Mouse (Mus musculus) heart, embryonic 15.5 days (tissue): ENCODE results near the gene Hspbp1. TPM values are rescaled to one million over a fixed set of nuclear protein-coding genes. Genes with fewer than 3 reads are reported as not detected.
A peak's percentile ranks its signal among the peaks of the same experiment; 100 is the strongest.

ENCODE experiments used
- ATAC-seq: fragments of 200-750 bp; cut with Nextera tagmentation; replicated peaks from 2 replicates; pipeline ENCODE4 v1.8.0; 2017; ENCODE audit warnings: low read depth, moderate TSS enrichment; ENCODE audit not compliant: insufficient number of reproducible peaks, insufficient read depth, low FRiP score
- H3K27ac ChIP-seq: fragments of 300-500 bp; sonication (generic); 2 replicates; pipeline ENCODE4 v1.5.1; 2015; ENCODE audit warnings: mild to moderate bottlenecking, inconsistent platforms
- H3K27me3 ChIP-seq: fragments of 300-500 bp; sonication (generic); 2 replicates; pipeline ENCODE4 v1.6.1; 2015; ENCODE audit warnings: inconsistent platforms
- H3K36me3 ChIP-seq: fragments of 300-500 bp; sonication (generic); 2 replicates; pipeline ENCODE4 v1.6.1; 2015; ENCODE audit warnings: mild to moderate bottlenecking, inconsistent platforms
- H3K4me1 ChIP-seq: fragments of 300-500 bp; sonication (generic); replicated peaks from 2 replicates; pipeline ENCODE4 v1.6.1; 2015; ENCODE audit warnings: inconsistent platforms
- H3K4me2 ChIP-seq: fragments of 300-500 bp; sonication (generic); 2 replicates; pipeline ENCODE4 v1.6.1; 2015; ENCODE audit warnings: inconsistent platforms, mild to moderate bottlenecking, moderate library complexity
- H3K4me3 ChIP-seq: fragments of 300-500 bp; sonication (generic); 2 replicates; pipeline ENCODE4 v1.5.1; 2015; ENCODE audit warnings: mild to moderate bottlenecking, inconsistent platforms
- H3K9ac ChIP-seq: fragments of 300-500 bp; sonication (generic); 2 replicates; pipeline ENCODE4 v1.6.1; 2015; ENCODE audit warnings: mild to moderate bottlenecking, inconsistent platforms
- H3K9me3 ChIP-seq: fragments of 300-500 bp; sonication (generic); replicated peaks from 2 replicates; pipeline ENCODE4 v1.6.1; 2016; ENCODE audit warnings: inconsistent platforms
- WGBS: fragments of 180-500 bp; shearing (Covaris S2); methylation state at CpG from one replicate; pipeline ENCODE4 v1.1.7; 2015; ENCODE audit warnings: mixed read lengths; 5-methylcytosine and 5-hydroxymethylcytosine counted together
- polyA plus RNA-seq: library from polyadenylated mRNA; unstranded; fragments of >200 nt; fragmentation: Nextera tagmentation; extraction: Ambion mirVana; gene quantifications from 2 replicates; pipeline ENCODE4 v1.2.1, GENCODE M21; 2015

Hspbp1 gene
- polyA plus RNA-seq: 71.7 and 81.2 TPM in 2 replicates

DNA sequence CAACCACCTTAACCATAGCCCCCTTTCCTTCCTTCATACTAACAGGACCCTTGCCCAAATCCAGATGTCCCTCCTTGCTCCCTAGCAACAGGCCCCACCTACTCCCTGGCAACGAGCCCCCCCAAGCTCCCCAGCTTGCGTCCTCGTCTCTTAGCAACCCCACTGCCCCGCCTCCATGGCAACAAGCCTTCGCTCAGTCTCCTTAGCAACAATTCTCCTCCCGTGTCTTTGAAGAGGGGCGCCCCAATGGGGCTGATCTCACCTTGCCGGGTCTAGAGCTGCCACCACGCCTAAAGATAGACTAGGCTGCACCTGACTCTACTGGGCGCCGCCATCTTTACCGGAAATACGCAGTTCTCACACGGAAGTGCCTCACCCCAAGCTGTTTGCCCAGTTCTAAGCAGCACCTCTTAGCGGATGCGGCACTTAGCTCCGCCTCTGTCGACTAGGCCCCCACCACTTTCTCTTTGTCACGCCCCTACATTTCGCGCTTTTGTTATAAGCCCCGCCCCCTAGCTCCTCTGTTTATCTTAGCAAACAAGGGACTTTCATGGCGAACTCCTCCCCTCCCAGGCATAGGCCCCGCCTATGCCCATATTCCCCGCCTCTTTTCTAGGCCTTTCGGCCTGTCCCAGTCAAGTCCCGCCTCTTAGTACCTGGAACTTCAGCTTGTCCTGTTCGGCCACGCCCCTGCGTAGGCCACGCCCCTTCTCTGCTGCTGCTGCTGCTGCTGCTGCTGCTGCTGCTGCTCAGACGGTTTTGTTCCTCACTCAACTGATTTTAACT lies at the start of gene Hspbp1:
Gene Hspbp1, minus strand, starts transcription at position 437 of the 786 bp plus-strand sequence.
- Histone ChIP-seq H3K9me3 (no peaks in the 10 kb centered on the region), H3K9ac (peak within 1 kb of the TSS; percentile 57), H3K4me2 (peak within 1 kb of the TSS; percentile 90), H3K36me3 (peaks cover 24% of the 10 kb centered on the region), H3K4me1 (peaks cover 7% of the 10 kb centered on the region), H3K4me3 (peak within 1 kb of the TSS; percentile 83), H3K27me3 (no peaks in the 10 kb centered on the region), H3K27ac (peak within 1 kb of the TSS; percentile 79)
- peak; percentile 95 for ATAC-seq
- under 1% methylated on average over 32 of the region's 32 CpGs for WGBS

DNA sequence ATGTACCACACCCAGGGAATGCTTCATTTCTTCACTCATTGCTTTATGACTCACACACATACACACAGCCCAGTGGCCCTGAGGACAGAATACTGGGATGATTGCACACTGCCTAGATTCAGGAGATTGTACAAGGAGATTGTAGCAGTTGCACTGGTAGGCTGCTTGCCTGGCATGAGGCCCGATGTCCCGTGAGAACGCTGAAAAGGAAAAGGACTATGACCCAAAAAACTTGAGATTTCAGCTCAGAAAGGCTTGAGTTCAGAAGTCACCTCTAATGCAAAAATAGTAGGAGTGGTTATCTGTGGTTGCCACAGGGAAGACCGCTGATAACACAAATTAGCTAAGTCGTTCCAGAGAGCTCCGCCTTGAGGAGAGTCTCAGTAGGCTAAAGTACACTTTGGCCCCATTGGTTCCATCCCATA lies 48.1 kb upstream of the Hspbp1 start:
- H3K4me2 ChIP-seq: no peak overlapping the region
- H3K27ac ChIP-seq: no peak overlapping the region
- no peak for ATAC-seq
- no peaks in the 10 kb centered on the region for H3K4me1 ChIP-seq
- WGBS: 47% methylated on average over 6 of the region's 6 CpGs
- no peaks in the 10 kb centered on the region for H3K9me3 ChIP-seq
- H3K9ac ChIP-seq: no peak overlapping the region
- no peaks in the 10 kb centered on the region for H3K27me3 ChIP-seq
- H3K36me3 ChIP-seq: no peaks in the 10 kb centered on the region
- H3K4me3 ChIP-seq: no peak overlapping the region

DNA sequence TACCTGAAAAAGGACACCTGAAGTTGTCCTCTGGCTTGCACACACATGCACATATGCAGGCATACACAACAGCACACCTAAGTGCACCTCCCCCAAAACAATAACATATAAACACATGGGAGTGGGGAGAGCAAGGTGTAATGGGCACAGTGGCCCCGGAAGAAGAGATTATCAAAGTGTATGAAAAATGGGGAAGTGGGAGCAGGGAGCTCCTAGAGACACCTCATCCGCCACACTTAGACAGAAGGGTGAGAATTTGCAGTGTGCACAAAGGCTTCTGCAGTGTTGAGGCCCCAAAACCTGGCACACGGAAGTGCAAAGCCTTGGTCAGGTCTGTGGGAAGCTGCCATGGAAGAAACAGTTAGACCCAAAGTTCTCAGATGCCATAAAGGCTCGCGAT lies 46.2 kb upstream of the Hspbp1 start:
- 73% methylated on average over 5 of the region's 5 CpGs for WGBS

DNA sequence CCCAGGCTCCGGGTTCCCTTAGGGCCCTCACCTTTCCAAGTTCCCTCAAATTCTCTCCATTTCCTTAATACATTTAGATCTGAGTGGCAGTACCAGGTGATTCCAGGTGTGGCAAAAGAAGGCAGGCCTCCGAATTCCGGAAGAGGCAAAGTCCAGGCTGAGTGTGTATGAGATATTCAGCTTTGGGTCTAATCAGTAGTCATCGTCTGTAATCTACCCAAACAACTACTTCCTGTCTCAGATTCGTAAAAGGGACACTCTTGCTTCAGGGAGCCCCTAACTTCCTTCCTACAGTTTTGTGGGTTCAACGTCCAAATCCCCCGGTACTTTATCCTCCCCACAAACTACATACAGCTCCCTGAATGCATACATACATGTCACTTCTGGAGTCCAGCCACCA lies 40.3 kb upstream of the Hspbp1 start, which contains the start of gene Tmem150b:
Gene Tmem150b, minus strand, starts transcription at position 81 of the 400 bp plus-strand sequence.
- Histone ChIP-seq H3K9ac (no peak within 1 kb of the TSS), H3K4me2 (peak within 1 kb of the TSS; percentile 56; the same call in 1 of the 2 replicates), H3K4me3 (no peak within 1 kb of the TSS), H3K27ac (no peak within 1 kb of the TSS), H3K4me1 (no peaks in the 10 kb centered on the region), H3K36me3 (no peaks in the 10 kb centered on the region), H3K9me3 (no peaks in the 10 kb centered on the region), H3K27me3 (no peaks in the 10 kb centered on the region)
- 54% methylated on average over 7 of the region's 7 CpGs for WGBS
- no peak for ATAC-seq

More for the DNA sequence above, 46.2 kb upstream of the Hspbp1 start:
- no peak overlapping the region for H3K9ac ChIP-seq
- H3K4me3 ChIP-seq: no peak overlapping the region
- no peak for ATAC-seq
- no peaks in the 10 kb centered on the region for H3K9me3 ChIP-seq
- no peaks in the 10 kb centered on the region for H3K36me3 ChIP-seq
- H3K27ac ChIP-seq: no peak overlapping the region
- H3K4me2 ChIP-seq: no peak overlapping the region
- H3K27me3 ChIP-seq: no peaks in the 10 kb centered on the region
- no peaks in the 10 kb centered on the region for H3K4me1 ChIP-seq

DNA sequence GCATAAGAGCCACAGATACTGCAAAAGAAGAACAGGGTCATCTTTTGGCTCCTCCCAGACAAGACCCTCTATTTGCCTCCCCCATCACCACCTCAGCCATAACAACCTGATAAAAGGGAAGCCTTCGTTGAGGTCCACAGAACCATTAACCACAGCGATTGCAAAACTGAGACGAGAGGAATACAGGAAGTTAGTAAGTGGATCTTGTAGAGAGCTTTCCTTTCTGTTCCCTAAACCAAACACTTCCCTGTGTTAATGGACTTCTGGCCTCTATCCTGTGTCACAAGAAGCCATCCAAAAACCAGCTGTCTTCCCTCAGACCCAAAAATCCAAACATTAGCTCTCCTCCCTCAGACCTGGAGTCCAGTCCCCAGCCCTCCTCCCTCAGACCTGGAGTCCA lies 39.5 kb upstream of the Hspbp1 start:
- Histone ChIP-seq H3K4me1 (no peaks in the 10 kb centered on the region), H3K4me3 (no peak overlapping the region)
- WGBS: 51% methylated on average over 3 of the region's 3 CpGs

DNA sequence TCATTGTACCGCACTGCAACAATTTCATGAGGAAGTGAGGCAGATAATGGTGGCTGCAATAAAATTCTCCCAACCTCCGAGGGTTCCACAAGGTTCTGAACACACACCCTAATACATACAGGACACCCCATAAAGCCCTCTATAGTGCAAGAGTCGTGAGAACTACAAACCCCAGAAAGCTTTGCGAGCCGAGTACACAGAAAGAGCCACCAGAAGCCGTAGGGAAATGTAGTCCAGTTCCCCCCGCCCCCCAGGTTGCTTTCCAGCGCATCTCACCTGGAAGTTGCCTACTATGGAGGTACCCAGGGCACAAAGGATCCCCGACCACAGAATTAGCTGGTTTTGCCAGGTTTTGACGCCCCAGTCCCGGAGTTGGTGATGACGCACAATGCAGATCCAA lies 38.6 kb upstream of the Hspbp1 start:
- Histone ChIP-seq H3K36me3 (no peaks in the 10 kb centered on the region), H3K27ac (no peak overlapping the region), H3K4me1 (no peaks in the 10 kb centered on the region), H3K27me3 (no peaks in the 10 kb centered on the region), H3K9me3 (no peaks in the 10 kb centered on the region), H3K9ac (no peak overlapping the region), H3K4me2 (peak overlapping the region; percentile 56), H3K4me3 (peak overlapping the region; percentile 28)
- ATAC-seq: no peak
- 35% methylated on average over 12 of the region's 12 CpGs for WGBS

More for the DNA sequence above, 39.5 kb upstream of the Hspbp1 start:
- no peaks in the 10 kb centered on the region for H3K36me3 ChIP-seq
- no peaks in the 10 kb centered on the region for H3K27me3 ChIP-seq
- no peaks in the 10 kb centered on the region for H3K9me3 ChIP-seq
- H3K27ac ChIP-seq: no peak overlapping the region
- no peak overlapping the region for H3K4me2 ChIP-seq
- no peak for ATAC-seq
- no peak overlapping the region for H3K9ac ChIP-seq

DNA sequence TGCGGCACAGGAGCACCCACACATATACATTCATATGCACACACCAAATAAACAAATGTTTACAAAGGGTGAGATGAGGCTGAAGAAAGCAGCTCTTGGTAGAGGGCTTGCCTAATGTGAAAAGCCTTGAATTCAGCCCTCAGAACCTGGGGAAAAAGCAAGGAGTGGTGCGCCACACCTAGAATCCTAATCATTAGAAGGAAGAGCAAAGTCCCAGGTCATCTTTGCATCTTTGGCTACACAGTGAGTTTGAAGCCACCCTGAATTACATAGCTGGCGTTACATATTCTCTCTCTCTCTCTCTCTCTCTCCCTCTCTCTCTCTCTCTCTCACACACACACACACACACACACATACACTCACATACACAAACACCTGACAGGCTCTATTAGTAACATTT lies 34.4 kb upstream of the Hspbp1 start:
- Histone ChIP-seq H3K4me1 (no peaks in the 10 kb centered on the region), H3K27me3 (no peaks in the 10 kb centered on the region), H3K9me3 (no peaks in the 10 kb centered on the region), H3K9ac (no peak overlapping the region), H3K27ac (no peak overlapping the region), H3K4me2 (no peak overlapping the region), H3K36me3 (no peaks in the 10 kb centered on the region), H3K4me3 (no peak overlapping the region)
- ATAC-seq: no peak
- 93% methylated on average over 3 of the region's 3 CpGs for WGBS

DNA sequence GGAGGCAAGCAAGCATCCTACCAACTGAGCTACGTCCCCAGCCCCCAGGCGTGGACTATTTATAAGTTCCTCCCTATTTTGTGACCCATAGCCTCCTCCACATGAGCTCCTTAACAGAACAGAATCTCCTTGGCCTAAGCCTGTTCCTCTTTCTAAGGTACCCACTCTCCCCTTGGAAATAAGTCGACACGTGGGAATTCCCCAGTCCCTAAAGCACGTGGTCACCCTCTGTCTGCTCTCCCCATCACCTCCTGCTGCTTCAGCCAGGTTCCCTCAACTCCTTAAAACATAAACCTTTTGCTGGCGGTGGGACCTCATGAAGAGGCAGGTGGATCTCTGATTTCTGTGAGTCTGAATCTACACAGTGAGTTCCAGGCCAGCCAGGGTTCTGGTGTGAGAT lies 32.1 kb upstream of the Hspbp1 start:
- WGBS: 56% methylated on average over 6 of the region's 6 CpGs
- Histone ChIP-seq H3K27ac (no peak overlapping the region), H3K36me3 (no peaks in the 10 kb centered on the region), H3K4me1 (no peaks in the 10 kb centered on the region), H3K4me2 (no peak overlapping the region), H3K9me3 (no peaks in the 10 kb centered on the region), H3K9ac (no peak overlapping the region), H3K27me3 (no peaks in the 10 kb centered on the region), H3K4me3 (no peak overlapping the region)
- ATAC-seq: no peak

DNA sequence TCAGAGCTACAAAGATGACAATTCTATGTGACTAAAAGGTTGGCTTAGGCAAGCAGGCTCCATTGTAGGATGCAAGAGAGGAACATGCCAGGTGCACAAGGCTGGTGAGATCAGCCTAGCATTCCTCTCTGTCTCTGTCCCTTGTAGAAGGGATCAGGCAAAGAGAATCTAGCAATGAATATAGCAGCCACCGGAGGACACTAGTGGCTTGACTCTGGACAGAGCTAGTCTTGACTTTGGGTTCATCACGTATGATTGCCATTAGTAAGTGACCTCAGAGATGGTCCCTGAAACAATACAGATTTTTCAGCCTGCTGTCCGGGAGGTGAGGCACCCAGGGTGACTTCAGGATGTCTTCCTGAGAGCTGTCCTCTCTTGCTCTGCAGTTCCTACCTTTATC lies 27.7 kb upstream of the Hspbp1 start:
- peaks cover 25% of the 10 kb centered on the region; the same call in 1 of the 2 replicates for H3K36me3 ChIP-seq
- WGBS: 71% methylated on average over 3 of the region's 3 CpGs
- no peaks in the 10 kb centered on the region for H3K9me3 ChIP-seq
- no peak overlapping the region for H3K4me2 ChIP-seq
- no peak overlapping the region for H3K27ac ChIP-seq
- no peaks in the 10 kb centered on the region for H3K4me1 ChIP-seq
- ATAC-seq: no peak
- no peaks in the 10 kb centered on the region for H3K27me3 ChIP-seq
- no peak overlapping the region for H3K9ac ChIP-seq
- H3K4me3 ChIP-seq: no peak overlapping the region

DNA sequence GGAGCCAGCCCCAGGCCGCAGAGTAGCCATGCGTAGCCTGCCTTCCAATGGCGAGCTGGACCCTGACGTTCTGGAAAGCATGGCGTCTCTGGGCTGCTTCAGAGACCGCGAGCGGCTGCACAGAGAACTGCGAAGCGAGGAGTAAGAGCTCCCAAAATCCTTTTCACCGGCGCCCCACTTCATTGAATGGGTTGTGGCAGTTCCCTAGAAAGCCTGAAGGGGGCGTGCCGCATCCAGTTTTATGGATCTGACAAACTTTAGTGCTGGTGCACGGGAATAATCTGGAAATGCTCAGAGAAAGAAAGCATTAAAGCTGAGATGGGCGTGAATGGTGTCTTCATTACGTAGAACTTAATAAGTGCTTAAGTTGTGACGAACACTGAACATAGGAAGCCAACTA lies 20.2 kb upstream of the Hspbp1 start:
- WGBS: 49% methylated on average over 18 of the region's 18 CpGs
- no peaks in the 10 kb centered on the region for H3K4me1 ChIP-seq
- no peak overlapping the region for H3K9ac ChIP-seq
- H3K4me3 ChIP-seq: no peak overlapping the region
- H3K4me2 ChIP-seq: no peak overlapping the region
- ATAC-seq: no peak
- H3K27ac ChIP-seq: no peak overlapping the region
- H3K36me3 ChIP-seq: peaks cover 40% of the 10 kb centered on the region; the same call in 1 of the 2 replicates
- no peaks in the 10 kb centered on the region for H3K9me3 ChIP-seq
- no peaks in the 10 kb centered on the region for H3K27me3 ChIP-seq

DNA sequence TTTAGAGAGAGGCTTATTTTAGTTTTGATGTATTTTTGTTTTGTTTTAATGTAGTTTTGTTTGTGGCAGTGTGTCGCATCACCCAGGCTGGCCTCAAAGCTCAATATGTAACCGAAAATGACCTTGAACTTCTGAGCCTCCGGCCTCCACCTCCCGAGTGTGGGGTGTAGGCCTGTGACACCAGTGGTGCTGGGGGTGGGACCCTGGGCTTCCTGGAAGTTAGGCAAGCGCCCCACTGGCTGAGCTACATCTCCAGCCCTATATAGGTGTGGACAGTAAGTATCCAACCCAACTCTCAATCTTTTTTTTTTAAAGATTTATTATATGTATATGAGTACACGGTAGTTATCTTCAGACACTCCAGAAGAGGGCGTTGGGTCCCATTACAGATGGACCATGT lies 18.3 kb upstream of the Hspbp1 start:
- H3K27me3 ChIP-seq: no peaks in the 10 kb centered on the region
- H3K4me2 ChIP-seq: no peak overlapping the region
- H3K9ac ChIP-seq: no peak overlapping the region
- no peaks in the 10 kb centered on the region for H3K9me3 ChIP-seq
- H3K36me3 ChIP-seq: peaks cover 31% of the 10 kb centered on the region; the same call in 1 of the 2 replicates
- no peak overlapping the region for H3K27ac ChIP-seq
- 92% methylated on average over 7 of the region's 7 CpGs for WGBS
- H3K4me3 ChIP-seq: no peak overlapping the region
- no peak for ATAC-seq
- no peaks in the 10 kb centered on the region for H3K4me1 ChIP-seq

DNA sequence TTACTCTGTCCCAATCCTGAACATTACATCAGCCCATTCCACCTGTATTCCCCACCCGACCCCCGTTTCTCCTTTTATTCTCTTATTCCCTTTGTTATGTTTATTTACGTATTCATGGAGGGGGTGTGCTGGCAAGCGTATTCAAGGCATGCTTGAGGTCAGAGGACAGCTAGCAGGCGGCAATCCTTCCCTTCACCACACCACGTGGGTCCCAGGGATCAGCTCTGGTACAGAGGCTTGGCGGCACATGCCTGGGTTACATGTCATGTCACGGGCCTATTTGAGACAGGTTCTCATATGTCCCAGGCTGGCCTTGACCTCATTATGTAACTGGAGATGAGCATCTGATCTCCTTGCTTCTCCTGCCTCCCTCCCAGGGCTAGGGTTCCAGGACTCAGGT lies 17.5 kb upstream of the Hspbp1 start:
- Histone ChIP-seq H3K4me3 (no peak overlapping the region), H3K9ac (no peak overlapping the region), H3K4me2 (no peak overlapping the region), H3K27me3 (no peaks in the 10 kb centered on the region), H3K27ac (no peak overlapping the region), H3K4me1 (no peaks in the 10 kb centered on the region), H3K36me3 (peaks cover 26% of the 10 kb centered on the region; the same call in 1 of the 2 replicates), H3K9me3 (no peaks in the 10 kb centered on the region)
- ATAC-seq: no peak
- 69% methylated on average over 8 of the region's 8 CpGs for WGBS
